Mouse (Mus musculus) kidney, postnatal 4 days (tissue): ENCODE results near the gene Nme7.

Experiments used
- DNase-seq, 2 experiments: peaks; one replicate each; pipeline ENCODE4 v3.0.0; 2021; ENCODE audit warnings: mixed read lengths in 2 of 2

Nme7 gene

DNA sequence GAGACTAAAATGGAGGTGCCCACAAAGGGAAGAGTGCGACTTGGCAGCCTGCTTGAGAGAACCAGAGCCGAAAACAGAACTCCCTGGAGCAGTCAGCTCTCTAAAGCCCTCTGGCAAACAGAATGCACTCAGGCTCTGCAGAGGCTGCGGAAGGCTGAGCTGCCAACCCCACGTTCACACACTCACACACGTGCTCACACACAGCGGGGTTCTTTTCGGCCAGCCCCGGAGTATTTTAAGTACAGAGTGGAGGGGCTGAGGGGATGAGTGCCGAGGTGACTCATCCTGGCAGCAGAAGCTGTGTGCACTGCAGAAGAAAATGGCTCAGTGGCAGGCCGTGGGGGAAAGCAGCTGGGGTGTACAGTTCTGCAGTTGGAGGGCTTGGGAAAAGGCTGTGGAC lies 157.8 kb downstream of the Nme7 start:
- peak; percentile 27 to 61 for DNase-seq

DNA sequence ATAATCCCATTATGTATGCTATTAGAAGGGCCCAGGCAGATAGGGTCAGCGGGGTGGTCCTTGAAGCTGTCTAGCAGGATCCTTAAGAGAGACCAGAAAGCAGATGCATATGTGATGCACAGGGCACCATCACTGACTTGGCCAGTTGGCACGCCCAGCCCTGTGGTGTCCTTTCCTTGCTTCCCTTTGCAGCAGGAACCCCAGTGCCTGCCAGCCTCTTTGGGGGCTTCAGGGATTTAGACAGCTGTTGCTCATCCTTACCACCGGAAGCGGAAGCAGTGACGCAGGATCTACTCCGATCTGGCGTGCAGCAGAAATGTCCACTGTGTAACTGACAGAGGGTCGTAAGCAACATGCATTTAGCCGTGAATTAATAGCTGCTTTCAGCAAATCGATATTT lies 163.5 kb downstream of the Nme7 start:
- DNase-seq, result no peak

DNA sequence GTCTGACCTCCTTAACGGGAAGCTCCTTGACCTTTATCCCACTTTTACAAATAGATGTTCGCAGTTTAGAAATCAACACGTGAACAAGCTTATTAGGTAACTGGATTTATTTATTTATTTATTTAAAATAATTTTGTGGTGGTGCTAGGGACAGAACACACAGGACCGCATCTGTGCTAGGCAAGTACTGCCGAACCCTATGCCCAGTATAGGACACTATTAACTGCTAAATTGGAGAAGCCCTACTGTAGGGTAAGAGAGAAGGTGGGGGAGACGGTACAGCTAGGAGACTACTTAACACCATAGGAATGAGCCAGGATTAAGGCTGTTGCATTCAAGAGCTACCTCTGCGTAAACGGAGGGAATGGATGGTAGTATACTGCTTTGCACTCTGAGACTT lies 164.4 kb downstream of the Nme7 start:
- no peak for DNase-seq

DNA sequence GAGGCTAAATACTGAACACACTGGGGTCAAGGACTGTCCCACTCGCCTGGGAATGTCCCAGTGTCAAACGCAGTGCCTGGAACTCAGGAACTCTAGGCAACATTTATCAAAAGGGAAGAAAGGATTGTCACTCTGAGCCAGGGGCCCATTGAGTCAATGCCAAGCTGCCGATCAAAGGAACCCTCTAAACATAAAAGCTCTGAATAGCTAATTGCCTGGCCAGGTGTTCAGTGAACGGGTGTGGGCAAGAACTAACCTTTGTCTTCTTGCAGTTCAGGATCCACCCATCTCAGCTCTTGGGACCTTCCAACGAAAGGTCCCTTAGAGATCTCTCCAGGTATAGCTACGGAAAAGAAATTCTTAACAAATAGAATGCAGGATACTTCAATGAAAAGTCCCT lies 167.1 kb downstream of the Nme7 start:
- DNase-seq, result no peak

DNA sequence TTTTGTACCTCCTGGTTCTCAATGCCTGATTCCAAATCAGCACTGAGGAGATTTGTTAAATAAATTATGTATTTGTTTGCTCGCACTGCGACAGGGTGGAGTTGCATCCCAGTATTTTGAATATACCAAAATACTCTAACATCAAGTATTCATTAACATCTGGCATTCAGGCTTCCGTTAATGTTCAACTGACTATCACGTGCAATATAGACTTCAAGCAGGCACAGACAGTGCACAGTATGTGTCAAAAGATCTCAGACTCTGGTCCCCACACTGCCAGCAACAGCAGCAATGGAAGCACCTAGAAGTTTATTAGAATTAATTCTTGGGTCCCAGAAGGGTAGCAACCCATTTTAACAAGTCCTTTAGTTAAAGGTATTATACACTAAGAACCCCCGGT lies 167.7 kb downstream of the Nme7 start:
- DNase-seq, result no peak

DNA sequence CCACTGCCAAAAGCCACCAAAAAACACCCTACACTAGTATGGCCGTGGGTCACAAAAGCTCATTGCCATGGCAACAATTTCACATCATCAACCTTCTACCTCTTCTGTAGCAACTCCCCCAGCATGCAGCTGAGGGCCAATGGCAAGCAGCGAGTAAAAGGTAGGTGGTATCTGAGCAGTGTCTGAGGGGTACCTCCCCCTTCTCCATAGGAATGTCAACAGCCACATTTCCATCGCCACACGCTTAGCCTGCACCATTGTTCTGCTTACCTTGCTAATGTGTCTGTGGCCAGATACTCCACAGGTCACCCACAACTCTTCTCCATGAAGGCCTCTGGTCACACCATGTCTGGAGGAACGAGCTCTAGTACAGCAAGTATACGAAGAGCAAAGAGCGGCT lies 169.5 kb downstream of the Nme7 start:
- DNase-seq, result no peak

DNA sequence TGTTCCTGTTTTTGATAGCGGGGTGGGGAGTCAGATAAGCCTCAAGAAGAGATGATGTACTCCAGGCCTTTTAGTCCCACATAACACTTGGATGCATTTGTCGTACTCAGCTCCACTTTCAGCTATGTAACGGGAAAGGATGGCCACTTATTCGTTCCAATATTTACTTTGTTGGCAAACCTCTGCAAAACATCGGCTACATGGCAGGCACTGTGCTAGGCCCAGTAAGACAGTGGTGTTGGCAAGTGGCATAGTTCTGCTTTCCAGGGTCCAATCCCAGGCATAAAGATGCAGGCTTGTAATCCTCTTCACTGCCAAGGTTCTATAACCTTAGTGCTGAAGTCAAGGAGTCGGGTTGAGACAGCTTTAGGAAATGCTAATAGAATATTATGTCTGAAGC lies 170.4 kb downstream of the Nme7 start:
- no peak for DNase-seq

DNA sequence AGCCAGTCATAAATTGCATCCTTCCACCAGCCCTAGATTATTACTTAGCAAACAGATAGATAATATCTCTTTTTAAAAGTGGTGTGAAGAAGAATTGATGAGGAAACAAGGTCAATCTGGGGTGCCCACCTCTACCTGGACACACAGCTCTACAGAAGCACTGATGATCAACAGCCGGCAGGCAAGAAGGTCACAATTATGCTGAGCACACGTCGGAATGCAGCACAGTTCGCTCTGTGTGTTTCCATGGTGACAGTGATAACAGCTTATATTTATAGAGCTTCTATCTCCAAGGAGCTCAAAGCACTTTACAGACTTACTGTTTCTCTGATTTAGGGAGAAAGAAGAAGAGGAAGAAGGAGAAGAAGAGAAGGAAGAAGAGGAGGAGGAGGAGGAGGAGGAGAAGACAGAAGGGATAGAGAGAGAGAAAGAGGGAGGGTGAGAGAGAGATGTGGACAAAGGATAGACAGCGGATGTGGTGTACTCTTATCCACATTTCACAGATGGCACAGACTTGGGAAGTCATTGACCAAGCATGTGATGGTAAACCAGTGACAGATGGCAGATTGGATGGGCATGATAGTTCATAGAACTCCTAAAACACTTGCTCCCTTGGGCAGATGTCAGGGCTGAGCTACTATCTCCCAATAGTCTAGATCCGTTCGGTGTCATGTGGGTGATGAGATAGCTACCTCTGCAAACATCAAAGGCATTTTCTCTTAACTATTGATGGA lies 171.0 kb downstream of the Nme7 start:
- no peak for DNase-seq

DNA sequence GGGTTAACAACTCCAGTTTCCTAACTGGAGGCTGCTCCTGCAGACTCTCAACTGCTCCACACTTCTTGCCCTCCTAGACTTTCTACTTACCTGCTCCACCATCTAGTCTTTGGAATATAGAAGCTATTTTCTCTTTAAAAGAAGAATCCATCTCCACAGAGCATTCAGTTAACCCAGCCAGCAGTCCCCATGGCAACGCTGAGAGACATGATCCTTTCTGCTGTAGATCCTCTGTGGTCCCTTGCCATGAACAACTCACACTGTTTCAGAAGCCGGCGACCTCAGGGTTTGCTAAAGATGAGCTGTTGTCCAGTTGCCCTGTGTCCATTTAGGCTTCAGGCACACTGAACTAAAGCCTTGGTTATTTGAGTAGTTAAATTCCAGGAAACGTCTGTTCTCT lies 172.0 kb downstream of the Nme7 start:
- no peak for DNase-seq

DNA sequence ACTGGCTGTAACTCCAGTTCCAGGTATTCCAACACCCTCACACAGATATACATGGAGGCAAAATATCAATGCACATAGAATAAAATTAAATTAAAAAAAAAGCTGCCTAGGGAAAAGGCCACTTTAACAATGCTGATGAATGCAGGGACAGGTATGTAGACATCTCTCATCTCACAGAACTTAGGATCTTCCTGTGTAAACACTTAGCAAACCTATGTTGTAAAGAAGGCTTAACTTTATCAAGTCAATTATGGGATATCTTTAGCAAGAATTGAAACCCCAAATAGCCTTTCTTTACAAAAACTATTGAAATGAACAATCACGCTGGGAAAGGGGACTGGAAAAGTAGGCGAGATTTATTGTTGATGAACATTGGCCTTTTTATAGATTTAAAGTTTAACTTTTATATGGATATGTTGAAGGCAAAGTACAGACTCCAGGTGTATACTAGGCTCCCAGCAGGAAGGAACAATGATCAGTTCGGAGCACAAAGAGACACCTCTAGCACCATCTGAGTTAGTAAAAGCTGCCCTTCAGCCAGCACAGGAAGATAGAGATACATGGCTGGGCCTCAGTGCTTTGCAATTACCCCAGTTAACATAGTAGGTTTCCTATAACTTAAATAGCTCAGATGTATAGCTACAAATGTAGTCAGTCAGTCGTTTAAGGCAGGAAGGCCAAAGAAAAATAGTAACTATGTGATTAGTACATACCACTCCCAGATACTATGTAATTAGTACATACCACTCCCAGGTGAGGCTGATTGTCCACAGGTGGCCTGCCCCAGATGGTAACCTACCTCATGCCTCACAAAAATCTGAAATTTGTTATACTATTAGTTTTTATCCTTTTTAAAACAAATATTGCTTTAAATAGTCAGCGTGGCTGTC lies 177.1 kb downstream of the Nme7 start:
- DNase-seq, result no peak

DNA sequence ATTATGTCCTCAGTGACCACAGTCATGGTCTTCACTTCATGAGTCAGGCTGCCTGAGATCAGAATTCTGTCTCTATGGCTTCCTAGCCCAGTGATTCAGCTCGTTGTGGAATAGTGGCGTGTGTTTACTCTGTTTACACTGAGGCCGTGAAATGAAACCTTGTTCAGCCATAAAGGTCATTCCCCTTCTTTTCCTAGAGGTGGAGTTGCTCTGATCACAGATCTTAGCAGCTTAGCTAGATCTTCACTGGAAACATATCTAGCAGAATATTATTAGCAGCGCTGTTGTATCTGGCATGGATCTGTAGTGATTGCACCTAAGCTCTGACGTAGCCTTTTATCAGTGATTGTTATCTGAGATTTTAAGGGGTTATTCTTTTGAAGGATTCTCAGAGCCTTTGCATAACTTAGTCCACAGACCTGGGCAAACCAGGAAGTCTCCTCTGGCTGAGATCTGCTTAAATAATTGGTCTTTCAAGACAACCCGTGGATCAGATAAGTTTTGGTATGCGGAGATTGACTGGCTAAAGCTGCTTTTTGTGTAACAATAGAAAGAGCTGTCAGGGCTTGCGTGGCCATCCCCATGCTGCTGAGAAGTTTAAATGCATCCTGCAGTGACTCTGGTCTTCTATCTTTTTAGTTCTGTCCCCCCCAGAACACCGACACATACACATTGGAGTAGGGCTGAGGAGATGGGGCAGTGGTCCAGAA lies 177.9 kb downstream of the Nme7 start:
- no peak for DNase-seq

DNA sequence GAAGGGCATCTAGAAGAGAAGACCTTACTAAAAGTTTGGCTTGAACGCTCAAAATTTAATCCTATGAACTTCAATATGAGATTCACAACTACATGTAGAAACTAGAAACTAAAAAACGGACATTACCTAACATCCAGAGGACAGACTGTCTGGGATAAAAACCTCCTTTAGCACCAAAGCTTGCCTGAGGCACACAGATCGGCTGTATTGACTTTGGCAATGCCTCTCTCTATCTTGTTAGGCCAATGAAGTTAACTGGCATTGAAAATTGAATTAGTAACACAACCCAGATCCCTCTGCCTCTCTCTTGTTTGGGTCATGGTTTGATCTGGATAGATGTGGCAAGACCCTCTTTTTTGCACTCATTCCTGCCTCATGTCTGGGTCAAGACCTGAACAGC lies 178.9 kb downstream of the Nme7 start:
- DNase-seq, result no peak

DNA sequence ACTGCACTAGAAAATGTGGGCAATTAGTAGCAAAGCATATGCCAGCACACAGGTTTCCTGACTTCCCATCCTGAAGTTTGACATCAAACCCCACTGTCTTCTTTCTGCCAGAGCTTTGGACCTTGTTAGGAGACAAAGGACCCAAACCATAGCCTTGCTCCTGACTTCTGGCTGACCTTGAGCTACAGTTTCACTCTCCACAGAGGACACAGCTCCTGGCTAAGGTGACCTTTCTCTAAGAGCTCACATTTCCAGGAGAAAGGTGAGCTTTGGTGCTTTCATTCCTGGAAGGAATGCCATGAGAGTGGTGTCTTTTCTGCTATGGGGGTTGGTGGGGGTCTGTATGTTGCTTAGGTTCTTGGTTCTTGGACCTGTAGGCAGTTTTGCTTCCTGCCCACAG lies 179.8 kb downstream of the Nme7 start:
- no peak for DNase-seq
